Mouse (Mus musculus) left cerebral cortex, adult 2 months (tissue): ENCODE results near the gene Grm7. TPM values are rescaled to one million over a fixed set of nuclear protein-coding genes. Genes with fewer than 3 reads are reported as not detected.

Source experiments
- DNase-seq, 2 experiments: peaks; one replicate each; pipeline ENCODE4 v3.0.0; 2021 to 2022; ENCODE audit warnings: low spot score in 2 of 2, mixed read lengths in 1 of 2; ENCODE audit errors: extremely low spot score in 1 of 2
- H3K27ac ChIP-seq: fragments of 200-600 bp; 2 replicates; pipeline ENCODE4 v1.8.1; 2022
- H3K4me3 ChIP-seq: fragments of 200-600 bp; 2 replicates; pipeline ENCODE4 v1.8.1; 2022
- CTCF ChIP-seq: fragments of 200-600 bp; IDR thresholded peaks from 2 replicates; pipeline ENCODE4 v1.8.1; 2022; ENCODE audit warnings: antibody characterized with exemption, mild to moderate bottlenecking, moderate library complexity
- intact Hi-C: fragments of 180-260 bp; cut with DNase I; formaldehyde crosslinking; loops from one replicate; pipeline ENCODE4 v1.15.1; 2025
- total RNA-seq, 2 experiments: library from RNA; stranded (reverse); gene quantifications; 2 replicates each; pipeline ENCODE4 v1.2.3; 2021

The Grm7 gene
- total RNA-seq, 2 experiments from 2014 or later = 83.2 to 84.2 TPM

DNA sequence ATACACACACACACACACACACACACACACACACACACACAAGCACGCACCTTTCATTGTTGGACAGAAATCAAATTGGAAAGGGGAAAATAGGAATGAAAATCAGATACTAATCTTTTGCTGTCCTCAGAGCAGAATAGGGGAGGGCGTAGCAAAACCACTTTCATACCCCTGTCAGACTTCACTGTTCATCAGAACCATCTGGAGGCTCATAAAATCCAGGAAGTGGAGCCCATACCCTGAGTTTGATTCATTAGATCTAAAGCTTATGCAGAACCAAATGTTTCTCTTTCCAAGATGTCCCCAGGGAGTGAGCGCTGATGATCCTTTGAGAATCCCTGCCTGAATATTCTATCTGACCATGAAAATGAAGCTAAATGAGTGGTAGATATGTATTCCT is 611.6 kb downstream of the Grm7 start:
- DNase-seq = no peak
- no peak for TF ChIP-seq CTCF
- intact Hi-C loops = no loop called here
- H3K27ac ChIP-seq = no peak overlapping the region
- no peak overlapping the region for H3K4me3 ChIP-seq

DNA sequence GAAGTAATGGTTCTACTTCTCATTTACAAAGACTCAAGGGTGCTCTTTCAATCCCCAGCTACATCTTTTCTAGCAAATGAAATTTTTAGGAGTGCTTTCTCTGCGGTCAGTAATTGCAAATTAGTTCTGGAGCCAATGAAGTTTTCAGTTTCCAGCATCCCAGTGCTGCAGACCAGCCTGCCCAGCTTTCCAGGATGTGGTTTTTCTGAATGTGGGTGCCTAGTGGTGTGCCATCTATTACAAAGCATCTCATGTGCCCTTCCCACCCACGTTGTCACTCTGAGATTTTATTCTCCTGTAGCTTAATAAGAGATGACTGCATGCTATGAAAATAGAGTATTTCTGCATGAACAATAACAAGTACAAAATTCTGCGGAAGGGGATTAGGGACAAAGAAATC is 612.9 kb downstream of the Grm7 start:
- DNase-seq = no peak
- intact Hi-C loops = no loop called here
- H3K4me3 ChIP-seq = no peak overlapping the region
- H3K27ac ChIP-seq = no peak overlapping the region
- no peak for TF ChIP-seq CTCF

DNA sequence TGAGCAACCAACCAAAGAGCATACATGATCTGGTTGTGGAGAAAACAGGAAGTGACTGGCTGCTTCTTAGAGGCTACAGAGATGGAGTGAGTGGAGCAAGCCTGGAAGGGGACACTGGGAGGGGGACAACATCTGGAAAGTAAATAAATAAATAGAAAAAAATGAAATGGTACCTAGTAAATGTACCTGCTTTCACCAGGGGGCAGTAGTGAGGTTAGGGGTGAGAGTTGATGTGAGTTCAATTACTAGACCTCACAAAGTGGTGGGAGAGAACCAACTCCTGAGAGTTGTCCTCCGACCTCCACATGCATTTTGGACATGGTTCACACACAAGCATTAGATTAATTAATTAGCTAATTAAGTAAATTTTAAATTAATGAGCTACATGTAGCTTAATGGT is 615.8 kb downstream of the Grm7 start:
- H3K27ac ChIP-seq = no peak overlapping the region
- TF ChIP-seq CTCF = peak; percentile 12
- H3K4me3 ChIP-seq = no peak overlapping the region
- no peak for DNase-seq
- intact Hi-C loops = no loop called here

DNA sequence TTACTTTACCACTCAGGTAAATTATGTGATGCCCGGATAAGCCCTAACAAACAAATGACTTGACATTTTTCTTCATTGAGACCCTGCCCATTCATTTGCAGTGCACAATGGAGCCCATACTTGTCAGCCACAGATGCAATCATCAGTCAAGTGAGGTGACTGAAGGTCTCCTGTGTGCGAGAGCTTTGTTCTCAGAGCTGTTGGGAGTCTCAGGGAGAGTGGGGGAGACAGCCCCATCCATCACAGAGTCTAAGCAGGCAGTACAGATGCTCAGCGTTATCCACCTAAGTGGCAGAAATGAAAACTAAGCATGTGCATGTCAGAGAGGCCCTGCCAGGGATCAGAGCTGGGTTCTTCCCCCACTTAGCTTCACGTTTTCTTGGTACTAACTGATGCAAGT is 631.3 kb downstream of the Grm7 start:
- no peak for TF ChIP-seq CTCF
- no peak overlapping the region for H3K4me3 ChIP-seq
- no peak for DNase-seq
- H3K27ac ChIP-seq = no peak overlapping the region
- intact Hi-C loops = no loop called here

DNA sequence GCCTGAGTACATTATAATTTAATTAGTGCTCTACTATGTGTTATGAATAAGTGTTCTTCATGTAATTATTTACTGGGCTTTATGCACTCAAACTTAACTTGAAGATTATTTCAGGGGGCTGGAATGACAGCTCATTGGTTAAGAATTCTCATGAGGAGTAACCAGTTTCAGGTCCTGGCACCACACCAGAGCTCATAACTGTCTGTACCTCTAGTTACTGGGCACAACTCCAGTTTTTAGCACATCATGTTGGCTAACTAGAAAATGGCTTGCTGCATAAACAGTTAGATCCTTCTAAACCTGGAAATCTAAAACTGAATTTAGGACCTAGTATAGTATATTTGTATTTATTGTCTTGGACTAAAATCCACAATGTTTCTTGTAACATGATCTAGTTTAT is 633.1 kb downstream of the Grm7 start:
- no peak overlapping the region for H3K27ac ChIP-seq
- intact Hi-C loops = no loop called here
- H3K4me3 ChIP-seq = no peak overlapping the region
- no peak for TF ChIP-seq CTCF
- no peak for DNase-seq

DNA sequence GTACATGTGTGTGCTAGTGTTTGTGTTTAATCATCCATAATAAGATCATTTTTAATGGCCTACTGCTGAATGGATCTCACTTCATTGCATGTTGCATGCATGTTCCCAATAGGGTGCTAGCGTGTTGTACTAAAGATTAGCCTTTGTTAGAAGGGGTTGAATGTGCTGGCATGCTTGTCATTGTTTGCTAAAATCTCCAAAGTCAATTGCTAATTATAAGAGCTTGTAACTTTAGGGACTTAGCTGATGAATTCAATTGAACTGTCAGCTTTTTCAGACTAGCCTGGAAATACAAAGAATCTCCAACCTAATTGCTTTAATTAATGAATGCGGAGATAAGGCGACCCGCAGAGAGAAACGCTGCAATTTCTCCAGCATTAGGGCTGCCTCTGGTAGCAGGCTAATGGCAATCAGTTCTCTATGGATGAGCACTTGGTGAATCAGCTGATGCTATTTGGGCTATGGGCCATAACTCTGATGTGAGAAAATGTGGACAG is 648.2 kb downstream of the Grm7 start:
- no peak for DNase-seq
- no peak for TF ChIP-seq CTCF
- H3K27ac ChIP-seq = no peak overlapping the region
- intact Hi-C loops = no loop called here
- H3K4me3 ChIP-seq = no peak overlapping the region

DNA sequence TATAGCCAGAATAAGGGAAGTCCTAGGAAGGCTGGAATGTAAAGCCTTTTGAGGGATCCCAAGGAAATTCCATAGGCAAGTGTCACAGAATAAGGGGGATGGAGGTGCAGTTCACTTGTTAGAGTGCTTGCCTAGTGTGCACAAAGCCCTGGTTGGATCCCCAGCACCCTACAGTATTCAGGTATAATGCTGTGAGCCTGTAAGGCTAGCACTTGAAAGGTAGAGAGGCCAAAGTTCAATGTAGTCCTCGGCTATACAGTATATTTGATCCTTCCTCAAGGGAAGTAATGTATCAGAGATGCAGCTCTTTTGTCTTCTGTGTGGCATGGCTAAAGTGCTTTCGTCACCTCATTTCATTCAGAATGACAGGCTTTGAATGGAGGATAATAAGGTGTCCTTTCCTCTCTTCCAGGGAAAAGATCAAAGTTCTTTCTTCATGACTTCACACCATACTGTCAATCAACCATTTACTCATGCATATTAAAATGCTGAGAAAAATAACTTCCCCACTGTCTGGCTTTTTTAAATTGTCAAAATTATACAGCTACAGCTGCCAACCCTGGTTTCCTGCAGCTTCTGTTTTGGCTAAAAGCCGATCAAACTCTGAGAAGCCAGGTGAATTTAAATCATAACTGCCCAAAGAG is 658.7 kb downstream of the Grm7 start:
- Histone ChIP-seq H3K4me3 (no peak overlapping the region), H3K27ac (no peak overlapping the region)
- TF ChIP-seq CTCF = no peak
- intact Hi-C loops = no loop called here
- DNase-seq = no peak

DNA sequence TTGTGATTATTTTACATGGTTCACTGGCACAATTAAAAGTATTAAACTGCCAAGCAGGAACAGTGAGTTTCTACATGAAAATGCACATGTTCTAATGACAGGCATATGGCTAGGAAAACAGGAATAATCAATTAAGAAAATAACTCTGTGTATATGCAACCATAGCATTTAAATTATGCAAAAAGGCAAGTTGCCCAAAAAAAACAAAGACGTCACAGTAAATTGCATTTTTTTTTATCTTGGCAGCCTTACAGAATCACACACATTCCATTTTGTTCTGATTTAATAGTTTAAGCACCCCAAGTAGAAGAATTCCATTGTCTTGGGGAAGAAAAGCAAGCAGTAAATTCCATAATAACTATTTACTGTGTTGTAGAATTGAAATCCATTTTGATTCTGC is 716.3 kb downstream of the Grm7 start:
- Histone ChIP-seq H3K4me3 (no peak overlapping the region), H3K27ac (no peak overlapping the region)
- DNase-seq = no peak
- intact Hi-C loops = no loop called here
- TF ChIP-seq CTCF = no peak

DNA sequence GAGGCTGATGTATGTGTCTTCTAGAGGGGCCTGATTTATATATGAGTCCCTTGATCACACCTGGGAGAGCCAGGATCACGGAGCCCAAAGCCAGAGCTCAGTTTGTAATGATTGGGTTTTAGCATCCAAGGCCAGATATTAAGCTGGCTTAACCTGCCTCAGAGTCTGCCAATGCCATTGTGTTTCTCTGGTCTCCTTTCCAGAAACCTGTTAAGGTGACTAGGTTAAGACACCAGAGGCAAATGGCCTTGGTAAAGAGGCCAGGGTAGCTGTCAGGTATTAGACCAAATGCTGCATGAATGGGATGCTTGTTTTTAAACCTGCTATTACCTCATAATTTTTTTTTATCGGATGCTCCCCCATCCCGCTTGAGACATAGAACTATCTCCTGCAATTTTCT is 722.7 kb downstream of the Grm7 start:
- intact Hi-C loops = no loop called here
- Histone ChIP-seq H3K4me3 (no peak overlapping the region), H3K27ac (no peak overlapping the region)
- no peak for DNase-seq
- TF ChIP-seq CTCF = no peak

DNA sequence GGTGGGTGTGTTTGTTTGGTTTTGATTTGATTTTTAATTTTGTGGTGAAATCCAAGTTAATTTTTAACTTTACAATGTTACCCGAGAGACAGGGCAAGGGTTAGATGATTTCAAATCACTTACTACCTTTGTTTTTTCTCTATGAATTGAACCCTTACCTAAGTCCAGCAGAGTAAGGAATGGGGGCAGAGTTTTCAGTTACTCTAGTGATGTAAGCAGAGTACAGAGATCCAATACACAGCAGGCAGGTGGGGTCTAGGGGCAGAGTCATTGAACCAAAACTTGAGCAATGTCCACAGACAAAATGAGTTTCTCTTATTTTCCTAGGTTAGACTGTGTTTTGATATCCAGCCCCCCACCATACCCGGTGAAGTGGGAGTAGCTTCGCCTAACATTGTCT is 723.2 kb downstream of the Grm7 start:
- no peak for DNase-seq
- TF ChIP-seq CTCF = no peak

DNA sequence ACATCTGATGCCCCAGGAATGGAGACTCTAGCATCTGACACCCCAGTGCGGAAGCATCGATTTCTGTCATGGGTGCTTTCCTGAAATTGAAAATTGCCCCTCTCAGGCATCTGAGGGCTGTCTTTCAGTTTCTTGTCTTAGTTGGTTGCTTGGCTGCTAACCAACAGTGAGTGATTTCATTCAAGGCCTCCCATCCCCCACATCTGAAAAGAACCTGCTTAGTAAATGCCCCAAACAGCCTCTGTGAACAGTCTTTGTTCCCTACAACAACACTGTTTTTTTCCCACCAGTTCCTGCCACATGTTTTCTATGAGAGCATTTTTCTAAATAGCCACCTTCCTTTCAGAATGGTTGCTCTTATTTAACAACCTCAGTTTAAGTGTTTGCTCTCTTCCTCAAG is 723.6 kb downstream of the Grm7 start:
- no peak for TF ChIP-seq CTCF
- no peak for DNase-seq
- H3K27ac ChIP-seq = no peak overlapping the region
- no peak overlapping the region for H3K4me3 ChIP-seq
- intact Hi-C loops = no loop called here

More for the DNA sequence above, 723.2 kb downstream of the Grm7 start:
- H3K27ac ChIP-seq = no peak overlapping the region
- intact Hi-C loops = no loop called here
- H3K4me3 ChIP-seq = no peak overlapping the region

DNA sequence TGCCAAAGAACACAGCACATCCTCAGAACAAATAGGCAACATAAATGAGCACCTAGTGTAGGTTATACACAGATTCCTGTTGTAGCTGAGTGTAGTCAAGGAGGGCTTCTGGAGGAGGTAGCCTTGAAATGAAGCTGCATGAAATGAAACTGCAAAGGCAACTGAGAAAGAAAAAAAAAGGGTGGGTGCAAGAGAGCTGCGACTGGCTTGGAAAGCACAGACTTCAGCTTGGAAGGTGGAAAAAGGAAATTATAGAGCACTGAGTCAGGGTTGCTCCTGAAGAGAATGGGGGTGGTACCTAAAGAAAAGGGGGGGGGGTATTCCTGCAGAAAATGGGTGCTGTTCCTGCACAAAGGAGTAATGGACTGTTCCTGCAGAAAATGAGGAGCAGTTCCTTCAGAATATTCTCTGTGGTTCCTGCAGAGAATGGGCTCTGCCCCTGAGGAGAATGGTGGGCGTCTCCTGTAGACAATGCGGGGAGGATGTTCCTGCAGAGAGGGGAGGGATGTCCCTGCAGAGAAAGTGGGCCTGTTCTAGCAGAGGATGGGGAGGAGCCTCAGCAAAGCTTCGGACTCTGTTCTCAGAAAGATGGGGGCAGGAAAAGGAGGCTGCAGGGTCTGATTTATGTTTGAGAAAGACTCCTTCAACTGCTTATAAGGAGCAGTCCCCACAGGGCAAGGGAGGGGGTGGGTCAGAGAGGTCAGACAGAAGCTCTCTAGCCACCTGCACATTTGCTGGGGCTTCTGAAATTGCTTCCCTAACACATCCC is 726.4 kb downstream of the Grm7 start:
- TF ChIP-seq CTCF = no peak
- peak; percentile 26 to 45 for DNase-seq
- Histone ChIP-seq H3K27ac (peak overlapping the region; percentile 73), H3K4me3 (no peak overlapping the region)
- intact Hi-C loops = loop anchor here (5.0 kb wide), 1 partner anchor 724 kb away; the partner anchor contains the start of gene Grm7
